Mouse (Mus musculus) layer of hippocampus, adult 11-12 months (tissue): ENCODE results near the gene Asic2.

Experiments
- DNase-seq: peaks from one replicate; pipeline ENCODE4 v3.0.0; 2022; ENCODE audit warnings: low spot score

Asic2 gene

GRCm38 (mm10) chr11:81954398-81954797, 13.9 kb downstream of the Asic2 start:
- no peak for DNase-seq

GRCm38 (mm10) chr11:81948021-81948420, 20.2 kb downstream of the Asic2 start:
- no peak for DNase-seq

- no peak for DNase-seq
These were observed 26.1 kb downstream of the Asic2 start for GRCm38 (mm10) chr11:81942167-81942566.

GRCm38 (mm10) chr11:81940988-81941387, 27.3 kb downstream of the Asic2 start:
- peak; percentile 21 for DNase-seq

- no peak for DNase-seq
These were observed 30.7 kb downstream of the Asic2 start for GRCm38 (mm10) chr11:81937516-81937915.

- DNase-seq: no peak
These were observed 41.9 kb downstream of the Asic2 start for GRCm38 (mm10) chr11:81926393-81926792.

GRCm38 (mm10) chr11:81923626-81924025, 44.6 kb downstream of the Asic2 start:
- DNase-seq: no peak

GRCm38 (mm10) chr11:81923096-81923495, 45.2 kb downstream of the Asic2 start:
- no peak for DNase-seq

- no peak for DNase-seq
These were observed 52.8 kb downstream of the Asic2 start for GRCm38 (mm10) chr11:81915501-81915900.

- DNase-seq: no peak
These were observed 55.2 kb downstream of the Asic2 start for GRCm38 (mm10) chr11:81913071-81913470.

GRCm38 (mm10) chr11:81909397-81909894, 58.8 kb downstream of the Asic2 start:
- DNase-seq: no peak

- DNase-seq: no peak
These were observed 59.5 kb downstream of the Asic2 start for GRCm38 (mm10) chr11:81908760-81909159.

GRCm38 (mm10) chr11:81902318-81902717, 65.9 kb downstream of the Asic2 start:
- DNase-seq: no peak

GRCm38 (mm10) chr11:81897547-81898354, 70.5 kb downstream of the Asic2 start:
- peak; percentile 37 for DNase-seq

- DNase-seq: no peak
These were observed 71.7 kb downstream of the Asic2 start for GRCm38 (mm10) chr11:81896511-81896910.

GRCm38 (mm10) chr11:81871506-81872213, 96.6 kb downstream of the Asic2 start:
- no peak for DNase-seq

GRCm38 (mm10) chr11:81865661-81866382, 102.4 kb downstream of the Asic2 start:
- DNase-seq: peak; percentile 19

GRCm38 (mm10) chr11:81860250-81860972, 107.8 kb downstream of the Asic2 start, which contains the start of gene 5530401A14Rik:
Gene 5530401A14Rik, plus strand, starts transcription at chr11:81860673.
- DNase-seq: peak; percentile 39

GRCm38 (mm10) chr11:81847773-81848490, 120.3 kb downstream of the Asic2 start:
- DNase-seq: no peak

GRCm38 (mm10) chr11:81845686-81846036, 122.6 kb downstream of the Asic2 start:
- DNase-seq: no peak
